Mouse (Mus musculus): ENCODE results near the gene Asic3. TPM values are rescaled to one million over a fixed set of nuclear protein-coding genes. Genes with fewer than 3 reads are reported as not detected.

Asic3 gene
- polyA plus RNA-seq, 1 experiment from 2014 or later = not detected

GRCm38 (mm10) chr5:24427981-24428402 lies 14.8 kb downstream of the Asic3 start:
- H3K9ac ChIP-seq (replicated peaks; ENCODE audit: low read length) = no peak overlapping the region
- H3K36me3 ChIP-seq (ENCODE audit: control insufficient read depth, insufficient read depth, low read length) = peaks cover 31% of the 10 kb centered on the region
- H3K4me3 ChIP-seq (replicated peaks; ENCODE audit: low read depth, low read length) = no peak overlapping the region
- 7% methylated on average over 15 of the region's 15 CpGs for WGBS
- peaks cover 31% of the 10 kb centered on the region for H3K4me1 ChIP-seq (ENCODE audit: control insufficient read depth, insufficient read depth, low read length)
- DNase-seq = peak; percentile 22
- peak overlapping the region; percentile 96 for H3K4me2 ChIP-seq (ENCODE audit: low read length)
- no peaks in the 10 kb centered on the region for H3K27me3 ChIP-seq (ENCODE audit: control insufficient read depth, insufficient read depth, low read length)
- no peak overlapping the region for H3K27ac ChIP-seq (replicated peaks; ENCODE audit: low read depth, low read length)
- H3K9me3 ChIP-seq (ENCODE audit: control insufficient read depth, low read length) = no peaks in the 10 kb centered on the region
- ATAC-seq (ENCODE audit: low FRiP score, low TSS enrichment) = no peak

GRCm38 (mm10) chr5:24428596-24428995 lies 15.4 kb downstream of the Asic3 start:
- peaks cover 31% of the 10 kb centered on the region for H3K36me3 ChIP-seq (ENCODE audit: control insufficient read depth, insufficient read depth, low read length)
- WGBS = 18% methylated on average over 9 of the region's 9 CpGs
- no peaks in the 10 kb centered on the region for H3K9me3 ChIP-seq (ENCODE audit: control insufficient read depth, low read length)
- no peaks in the 10 kb centered on the region for H3K27me3 ChIP-seq (ENCODE audit: control insufficient read depth, insufficient read depth, low read length)
- H3K4me3 ChIP-seq (replicated peaks; ENCODE audit: low read depth, low read length) = no peak overlapping the region
- ATAC-seq (ENCODE audit: low FRiP score, low TSS enrichment) (no peak), DNase-seq (no peak)
- H3K27ac ChIP-seq (replicated peaks; ENCODE audit: low read depth, low read length) = no peak overlapping the region
- peak overlapping the region; percentile 96; the same call in 1 of the 2 replicates for H3K4me2 ChIP-seq (ENCODE audit: low read length)
- H3K4me1 ChIP-seq (ENCODE audit: control insufficient read depth, insufficient read depth, low read length) = peaks cover 31% of the 10 kb centered on the region
- H3K9ac ChIP-seq (replicated peaks; ENCODE audit: low read length) = 0 out of 2 replicates have a peak overlapping the region, but pooled peaks have one; percentile 20

DNA sequence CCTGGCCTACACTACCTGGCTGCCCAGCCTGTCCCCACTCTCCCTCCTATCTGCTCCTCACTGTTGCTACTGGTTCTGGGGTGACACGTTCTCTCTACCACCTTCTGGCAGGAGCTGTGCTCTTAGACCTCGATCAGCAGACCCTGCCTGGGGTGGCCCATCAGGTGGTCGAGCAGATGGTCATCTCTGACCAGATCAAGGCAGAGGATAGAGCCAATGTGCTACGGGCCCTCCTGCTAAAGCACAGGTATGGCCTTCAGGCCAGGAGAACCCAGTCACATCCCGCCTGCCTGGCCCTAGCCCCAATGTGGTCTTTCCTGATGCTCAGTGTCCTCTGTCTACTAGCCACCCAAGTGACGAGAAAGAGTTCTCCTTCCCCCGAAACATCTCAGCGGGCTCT lies 20.8 kb downstream of the Asic3 start:
- peaks cover 63% of the 10 kb centered on the region for H3K36me3 ChIP-seq (ENCODE audit: control insufficient read depth, insufficient read depth, low read length)
- H3K9me3 ChIP-seq (ENCODE audit: control insufficient read depth, low read length) = no peaks in the 10 kb centered on the region
- H3K27me3 ChIP-seq (ENCODE audit: control insufficient read depth, insufficient read depth, low read length) = no peaks in the 10 kb centered on the region
- ATAC-seq (ENCODE audit: low FRiP score, low TSS enrichment) (no peak), DNase-seq (no peak)
- WGBS = 89% methylated on average over 8 of the region's 8 CpGs
- no peak overlapping the region for H3K4me3 ChIP-seq (replicated peaks; ENCODE audit: low read depth, low read length)
- no peak overlapping the region for H3K27ac ChIP-seq (replicated peaks; ENCODE audit: low read depth, low read length)
- H3K9ac ChIP-seq (replicated peaks; ENCODE audit: low read length) = no peak overlapping the region
- no peak overlapping the region for H3K4me2 ChIP-seq (ENCODE audit: low read length)
- H3K4me1 ChIP-seq (ENCODE audit: control insufficient read depth, insufficient read depth, low read length) = no peaks in the 10 kb centered on the region

- no peak overlapping the region for H3K4me3 ChIP-seq (replicated peaks; ENCODE audit: low read depth, low read length)
- ATAC-seq (ENCODE audit: low FRiP score, low TSS enrichment) (no peak), DNase-seq (no peak)
- H3K4me2 ChIP-seq (ENCODE audit: low read length) = no peak overlapping the region
- H3K4me1 ChIP-seq (ENCODE audit: control insufficient read depth, insufficient read depth, low read length) = peaks cover 14% of the 10 kb centered on the region
- H3K9ac ChIP-seq (replicated peaks; ENCODE audit: low read length) = no peak overlapping the region
- H3K9me3 ChIP-seq (ENCODE audit: control insufficient read depth, low read length) = no peaks in the 10 kb centered on the region
- H3K36me3 ChIP-seq (ENCODE audit: control insufficient read depth, insufficient read depth, low read length) = peaks cover 54% of the 10 kb centered on the region
- no peak overlapping the region for H3K27ac ChIP-seq (replicated peaks; ENCODE audit: low read depth, low read length)
- H3K27me3 ChIP-seq (ENCODE audit: control insufficient read depth, insufficient read depth, low read length) = no peaks in the 10 kb centered on the region
- WGBS = 96% methylated on average over 8 of the region's 8 CpGs
Observed at GRCm38 (mm10) chr5:24441187-24441586, 28.0 kb downstream of the Asic3 start.

- 89% methylated on average over 9 of the region's 9 CpGs for WGBS
Observed at GRCm38 (mm10) chr5:24442029-24442428, 28.8 kb downstream of the Asic3 start.

GRCm38 (mm10) chr5:24443204-24443603 lies 30.0 kb downstream of the Asic3 start:
- H3K36me3 ChIP-seq (ENCODE audit: control insufficient read depth, insufficient read depth, low read length) = peaks cover 48% of the 10 kb centered on the region
- ATAC-seq (ENCODE audit: low FRiP score, low TSS enrichment) = no peak

More at GRCm38 (mm10) chr5:24442029-24442428, 28.8 kb downstream of the Asic3 start:
- peaks cover 49% of the 10 kb centered on the region for H3K36me3 ChIP-seq (ENCODE audit: control insufficient read depth, insufficient read depth, low read length)
- no peak overlapping the region for H3K4me2 ChIP-seq (ENCODE audit: low read length)
- H3K9me3 ChIP-seq (ENCODE audit: control insufficient read depth, low read length) = no peaks in the 10 kb centered on the region
- H3K4me3 ChIP-seq (replicated peaks; ENCODE audit: low read depth, low read length) = no peak overlapping the region
- no peak for DNase-seq
- peaks cover 17% of the 10 kb centered on the region for H3K4me1 ChIP-seq (ENCODE audit: control insufficient read depth, insufficient read depth, low read length)
- H3K27me3 ChIP-seq (ENCODE audit: control insufficient read depth, insufficient read depth, low read length) = no peaks in the 10 kb centered on the region
- H3K27ac ChIP-seq (replicated peaks; ENCODE audit: low read depth, low read length) = no peak overlapping the region
- no peak overlapping the region for H3K9ac ChIP-seq (replicated peaks; ENCODE audit: low read length)
- ATAC-seq (ENCODE audit: low FRiP score, low TSS enrichment) = no peak

GRCm38 (mm10) chr5:24443927-24444326 lies 30.7 kb downstream of the Asic3 start:
- no peaks in the 10 kb centered on the region for H3K9me3 ChIP-seq (ENCODE audit: control insufficient read depth, low read length)
- peak overlapping the region; percentile 94 for H3K4me3 ChIP-seq (replicated peaks; ENCODE audit: low read depth, low read length)
- H3K9ac ChIP-seq (replicated peaks; ENCODE audit: low read length) = peak overlapping the region; percentile 92; the same call in 1 of the 2 replicates
- WGBS = 83% methylated on average over 12 of the region's 12 CpGs
- ATAC-seq (ENCODE audit: low FRiP score, low TSS enrichment) (no peak), DNase-seq (no peak)
- peaks cover 43% of the 10 kb centered on the region for H3K36me3 ChIP-seq (ENCODE audit: control insufficient read depth, insufficient read depth, low read length)
- H3K4me2 ChIP-seq (ENCODE audit: low read length) = peak overlapping the region; percentile 95
- H3K4me1 ChIP-seq (ENCODE audit: control insufficient read depth, insufficient read depth, low read length) = peaks cover 24% of the 10 kb centered on the region
- peak overlapping the region; percentile 89; the same call in 1 of the 2 replicates for H3K27ac ChIP-seq (replicated peaks; ENCODE audit: low read depth, low read length)
- H3K27me3 ChIP-seq (ENCODE audit: control insufficient read depth, insufficient read depth, low read length) = no peaks in the 10 kb centered on the region

More at GRCm38 (mm10) chr5:24443204-24443603, 30.0 kb downstream of the Asic3 start:
- no peak overlapping the region for H3K4me3 ChIP-seq (replicated peaks; ENCODE audit: low read depth, low read length)
- DNase-seq = no peak
- H3K9ac ChIP-seq (replicated peaks; ENCODE audit: low read length) = no peak overlapping the region
- no peaks in the 10 kb centered on the region for H3K9me3 ChIP-seq (ENCODE audit: control insufficient read depth, low read length)
- H3K27ac ChIP-seq (replicated peaks; ENCODE audit: low read depth, low read length) = no peak overlapping the region
- H3K4me1 ChIP-seq (ENCODE audit: control insufficient read depth, insufficient read depth, low read length) = peaks cover 24% of the 10 kb centered on the region
- H3K4me2 ChIP-seq (ENCODE audit: low read length) = no peak overlapping the region
- WGBS = 94% methylated on average over 7 of the region's 7 CpGs
- no peaks in the 10 kb centered on the region for H3K27me3 ChIP-seq (ENCODE audit: control insufficient read depth, insufficient read depth, low read length)

- Histone ChIP-seq H3K27ac (replicated peaks; ENCODE audit: low read depth, low read length) (peak within 1 kb of the TSS; percentile 89), H3K27me3 (ENCODE audit: control insufficient read depth, insufficient read depth, low read length) (no peaks in the 10 kb centered on the region), H3K36me3 (ENCODE audit: control insufficient read depth, insufficient read depth, low read length) (peaks cover 34% of the 10 kb centered on the region), H3K9ac (replicated peaks; ENCODE audit: low read length) (peak within 1 kb of the TSS; percentile 92), H3K4me1 (ENCODE audit: control insufficient read depth, insufficient read depth, low read length) (peaks cover 24% of the 10 kb centered on the region), H3K4me2 (ENCODE audit: low read length) (peak within 1 kb of the TSS; percentile 95), H3K9me3 (ENCODE audit: control insufficient read depth, low read length) (no peaks in the 10 kb centered on the region), H3K4me3 (replicated peaks; ENCODE audit: low read depth, low read length) (peak within 1 kb of the TSS; percentile 94)
- ATAC-seq (ENCODE audit: low FRiP score, low TSS enrichment) (peak; percentile 86), DNase-seq (peak; percentile 98)
- WGBS = under 1% methylated on average over 60 of the region's 60 CpGs
Observed at GRCm38 (mm10) chr5:24444746-24445427, 31.7 kb downstream of the Asic3 start, which contains the start of gene Fastk. Gene Fastk (minus strand): TSS chr5:24445287.

Measured in midbrain, embryonic 14.5 days (tissue).